Mouse (Mus musculus): ENCODE measurements around the gene Abcg8. TPM values are rescaled to one million over a fixed set of nuclear protein-coding genes. Genes with fewer than 3 reads are reported as not detected.

Gene Abcg8
- polyA plus RNA-seq, 1 experiment, result 0.04 TPM

GRCm38 (mm10) chr17:84675204-84675603 lies 898 bp upstream of the Abcg8 start:
- H3K9me3 ChIP-seq, result no peaks in the 10 kb centered on the region
- peaks cover 57% of the 10 kb centered on the region for H3K27me3 ChIP-seq (replicated peaks)
- TF ChIP-seq GATA1 (IDR thresholded peaks at IDR 0.05; ENCODE audit: borderline replicate concordance, low read length), result no peak
- no peak for TF ChIP-seq FLI1 (IDR thresholded peaks at IDR 0.05; ENCODE audit: low read length)
- H3K4me1 ChIP-seq, result peaks cover 5% of the 10 kb centered on the region
- no peaks in the 10 kb centered on the region for H3K36me3 ChIP-seq (replicated peaks; ENCODE audit: low read length)
- no peak overlapping the region for H3K4me3 ChIP-seq (replicated peaks)

GRCm38 (mm10) chr17:84677595-84677994 lies 1.5 kb downstream of the Abcg8 start:
- H3K27me3 ChIP-seq (replicated peaks), result peaks cover 63% of the 10 kb centered on the region
- TF ChIP-seq GATA1 (IDR thresholded peaks at IDR 0.05; ENCODE audit: borderline replicate concordance, low read length), result no peak
- no peak for TF ChIP-seq FLI1 (IDR thresholded peaks at IDR 0.05; ENCODE audit: low read length)
- no peaks in the 10 kb centered on the region for H3K9me3 ChIP-seq
- no peak overlapping the region for H3K4me3 ChIP-seq (replicated peaks)
- H3K36me3 ChIP-seq (replicated peaks; ENCODE audit: low read length), result no peaks in the 10 kb centered on the region
- H3K4me1 ChIP-seq, result peaks cover 5% of the 10 kb centered on the region

- TF ChIP-seq GATA1 (IDR thresholded peaks at IDR 0.05; ENCODE audit: borderline replicate concordance, low read length) (no peak), FLI1 (IDR thresholded peaks at IDR 0.05; ENCODE audit: low read length) (no peak)
- Histone ChIP-seq H3K27me3 (replicated peaks) (peaks cover 50% of the 10 kb centered on the region), H3K4me1 (peaks cover 5% of the 10 kb centered on the region; the same call in 1 of the 2 replicates), H3K4me3 (replicated peaks) (no peak overlapping the region), H3K9me3 (no peaks in the 10 kb centered on the region), H3K36me3 (replicated peaks; ENCODE audit: low read length) (no peaks in the 10 kb centered on the region)
Observed at GRCm38 (mm10) chr17:84681670-84682069, 5.6 kb downstream of the Abcg8 start.

GRCm38 (mm10) chr17:84682734-84683717 lies 6.9 kb downstream of the Abcg8 start, which contains the start of gene Abcg5:
Gene Abcg5 (minus strand): TSS chr17:84683011.
- Histone ChIP-seq H3K9me3 (no peaks in the 10 kb centered on the region), H3K4me3 (replicated peaks) (no peak within 1 kb of the TSS), H3K4me1 (peaks cover 5% of the 10 kb centered on the region; the same call in 1 of the 2 replicates), H3K36me3 (replicated peaks; ENCODE audit: low read length) (no peaks in the 10 kb centered on the region), H3K27me3 (replicated peaks) (peaks cover 40% of the 10 kb centered on the region)
- TF ChIP-seq GATA1 (IDR thresholded peaks at IDR 0.05; ENCODE audit: borderline replicate concordance, low read length) (no peak), FLI1 (IDR thresholded peaks at IDR 0.05; ENCODE audit: low read length) (no peak)

- Histone ChIP-seq H3K27me3 (replicated peaks) (peaks cover 42% of the 10 kb centered on the region), H3K4me3 (replicated peaks) (no peak overlapping the region), H3K36me3 (replicated peaks; ENCODE audit: low read length) (no peaks in the 10 kb centered on the region), H3K9me3 (no peaks in the 10 kb centered on the region), H3K4me1 (peaks cover 5% of the 10 kb centered on the region; the same call in 1 of the 2 replicates)
- no peak for TF ChIP-seq GATA1 (IDR thresholded peaks at IDR 0.05; ENCODE audit: borderline replicate concordance, low read length)
- no peak for TF ChIP-seq FLI1 (IDR thresholded peaks at IDR 0.05; ENCODE audit: low read length)
Observed at GRCm38 (mm10) chr17:84684284-84684683, 8.2 kb downstream of the Abcg8 start.

GRCm38 (mm10) chr17:84685286-84685685 lies 9.2 kb downstream of the Abcg8 start:
- Histone ChIP-seq H3K9me3 (no peaks in the 10 kb centered on the region), H3K4me3 (replicated peaks) (no peak overlapping the region), H3K4me1 (peaks cover 5% of the 10 kb centered on the region; the same call in 1 of the 2 replicates), H3K27me3 (replicated peaks) (peaks cover 42% of the 10 kb centered on the region), H3K36me3 (replicated peaks; ENCODE audit: low read length) (no peaks in the 10 kb centered on the region)
- no peak for TF ChIP-seq FLI1 (IDR thresholded peaks at IDR 0.05; ENCODE audit: low read length)
- TF ChIP-seq GATA1 (IDR thresholded peaks at IDR 0.05; ENCODE audit: borderline replicate concordance, low read length), result no peak

GRCm38 (mm10) chr17:84687994-84688393 lies 11.9 kb downstream of the Abcg8 start:
- TF ChIP-seq FLI1 (IDR thresholded peaks at IDR 0.05; ENCODE audit: low read length) (no peak), GATA1 (IDR thresholded peaks at IDR 0.05; ENCODE audit: borderline replicate concordance, low read length) (no peak)
- peaks cover 37% of the 10 kb centered on the region for H3K27me3 ChIP-seq (replicated peaks)
- H3K9me3 ChIP-seq, result no peaks in the 10 kb centered on the region
- no peaks in the 10 kb centered on the region for H3K36me3 ChIP-seq (replicated peaks; ENCODE audit: low read length)
- H3K4me3 ChIP-seq (replicated peaks), result no peak overlapping the region
- peaks cover 8% of the 10 kb centered on the region; the same call in 1 of the 2 replicates for H3K4me1 ChIP-seq

GRCm38 (mm10) chr17:84688834-84689233 lies 12.7 kb downstream of the Abcg8 start:
- Histone ChIP-seq H3K4me1 (peaks cover 8% of the 10 kb centered on the region; the same call in 1 of the 2 replicates), H3K36me3 (replicated peaks; ENCODE audit: low read length) (no peaks in the 10 kb centered on the region), H3K9me3 (no peaks in the 10 kb centered on the region), H3K27me3 (replicated peaks) (peaks cover 39% of the 10 kb centered on the region), H3K4me3 (replicated peaks) (no peak overlapping the region)
- no peak for TF ChIP-seq FLI1 (IDR thresholded peaks at IDR 0.05; ENCODE audit: low read length)
- no peak for TF ChIP-seq GATA1 (IDR thresholded peaks at IDR 0.05; ENCODE audit: borderline replicate concordance, low read length)

- Histone ChIP-seq H3K4me1 (peaks cover 4% of the 10 kb centered on the region; the same call in 1 of the 2 replicates), H3K4me3 (replicated peaks) (no peak overlapping the region), H3K27me3 (replicated peaks) (peaks cover 38% of the 10 kb centered on the region), H3K9me3 (no peaks in the 10 kb centered on the region), H3K36me3 (replicated peaks; ENCODE audit: low read length) (no peaks in the 10 kb centered on the region)
- TF ChIP-seq FLI1 (IDR thresholded peaks at IDR 0.05; ENCODE audit: low read length) (no peak), GATA1 (IDR thresholded peaks at IDR 0.05; ENCODE audit: borderline replicate concordance, low read length) (no peak)
Observed at GRCm38 (mm10) chr17:84689316-84689715, 13.2 kb downstream of the Abcg8 start.

- TF ChIP-seq GATA1 (IDR thresholded peaks at IDR 0.05; ENCODE audit: borderline replicate concordance, low read length) (no peak), FLI1 (IDR thresholded peaks at IDR 0.05; ENCODE audit: low read length) (no peak)
- Histone ChIP-seq H3K4me1 (peaks cover 4% of the 10 kb centered on the region; the same call in 1 of the 2 replicates), H3K4me3 (replicated peaks) (no peak overlapping the region), H3K36me3 (replicated peaks; ENCODE audit: low read length) (no peaks in the 10 kb centered on the region), H3K9me3 (no peaks in the 10 kb centered on the region), H3K27me3 (replicated peaks) (peaks cover 37% of the 10 kb centered on the region)
Observed at GRCm38 (mm10) chr17:84690111-84690510, 14.0 kb downstream of the Abcg8 start.
